Mouse (Mus musculus) embryonic facial prominence, embryonic 11.5 days (tissue): ENCODE measurements around the gene Wnt2b. TPM values are rescaled to one million over a fixed set of nuclear protein-coding genes. Genes with fewer than 3 reads are reported as not detected.

Experiments used
- ATAC-seq: fragments of 200-750 bp; cut with Nextera tagmentation; replicated peaks from 2 replicates; pipeline ENCODE4 v1.8.0; 2017; ENCODE audit warnings: low read depth; ENCODE audit not compliant: insufficient number of reproducible peaks, low FRiP score, low TSS enrichment
- DNase-seq: peaks from one replicate; pipeline ENCODE4 v3.0.0-alpha.2; 2015; ENCODE audit warnings: low spot score
- H3K27ac ChIP-seq: fragments of 300-500 bp; sonication (generic); replicated peaks from 2 replicates; pipeline ENCODE4 v1.5.1; 2014; ENCODE audit warnings: mild to moderate bottlenecking, low read depth, low read length, control low read depth
- H3K27me3 ChIP-seq: fragments of 300-500 bp; sonication (generic); 2 replicates; pipeline ENCODE4 v1.6.1; 2014; ENCODE audit warnings: mild to moderate bottlenecking, low read length, moderate library complexity, mixed read lengths; ENCODE audit not compliant: control insufficient read depth, insufficient read depth
- H3K36me3 ChIP-seq: fragments of 300-500 bp; sonication (generic); replicated peaks from 2 replicates; pipeline ENCODE4 v1.6.1; 2014; ENCODE audit warnings: low read depth, mild to moderate bottlenecking, low read length, moderate library complexity, mixed read lengths; ENCODE audit not compliant: control insufficient read depth, insufficient read depth
- H3K4me1 ChIP-seq: fragments of 300-500 bp; sonication (generic); 2 replicates; pipeline ENCODE4 v1.6.1; 2014; ENCODE audit warnings: low read length, mixed read lengths; ENCODE audit not compliant: control insufficient read depth, insufficient read depth
- H3K4me2 ChIP-seq: fragments of 300-500 bp; sonication (generic); 2 replicates; pipeline ENCODE4 v1.6.1; 2014; ENCODE audit warnings: low read depth, mild to moderate bottlenecking, control low read depth, low read length, moderate library complexity
- H3K4me3 ChIP-seq: fragments of 300-500 bp; sonication (generic); 2 replicates; pipeline ENCODE4 v1.5.1; 2014; ENCODE audit warnings: low read depth, low read length, control low read depth
- H3K9ac ChIP-seq: fragments of 300-500 bp; sonication (generic); replicated peaks from 2 replicates; pipeline ENCODE4 v1.6.1; 2014; ENCODE audit warnings: mild to moderate bottlenecking, control low read depth, low read length
- H3K9me3 ChIP-seq: fragments of 300-500 bp; sonication (generic); replicated peaks from 2 replicates; pipeline ENCODE4 v1.6.1; 2016; ENCODE audit warnings: mild to moderate bottlenecking, low read length, inconsistent platforms, mixed read lengths; ENCODE audit not compliant: control insufficient read depth
- WGBS: fragments of 180-500 bp; shearing (Covaris S2); extraction: QIAGEN DNeasy Blood & Tissue Kit; methylation state at CpG from one replicate; pipeline ENCODE4 v1.1.7; 2014; 5-methylcytosine and 5-hydroxymethylcytosine counted together
- polyA plus RNA-seq: library from polyadenylated mRNA; unstranded; fragments of >200 nt; fragmentation: Nextera tagmentation; extraction: Ambion mirVana; gene quantifications from 2 replicates; pipeline ENCODE4 v1.2.1, GENCODE M21; 2014

Wnt2b gene
- polyA plus RNA-seq, 1 experiment from 2014 or later, result 0.87 TPM

- H3K27ac ChIP-seq, result no peak overlapping the region
- 0 out of 2 replicates have a peak, but pooled peaks cover 3% of the 10 kb centered on the region for H3K4me1 ChIP-seq
- no peaks in the 10 kb centered on the region for H3K27me3 ChIP-seq
- 75% methylated on average over 9 of the region's 9 CpGs for WGBS
- no peak overlapping the region for H3K4me2 ChIP-seq
- no peaks in the 10 kb centered on the region for H3K36me3 ChIP-seq
- DNase-seq, result no peak
- ATAC-seq, result no peak
- H3K4me3 ChIP-seq, result no peak overlapping the region
- H3K9me3 ChIP-seq, result no peaks in the 10 kb centered on the region
- H3K9ac ChIP-seq, result no peak overlapping the region
Measured at GRCm38 (mm10) chr3:104944894-104945293, 16.8 kb downstream of the Wnt2b start.

DNA sequence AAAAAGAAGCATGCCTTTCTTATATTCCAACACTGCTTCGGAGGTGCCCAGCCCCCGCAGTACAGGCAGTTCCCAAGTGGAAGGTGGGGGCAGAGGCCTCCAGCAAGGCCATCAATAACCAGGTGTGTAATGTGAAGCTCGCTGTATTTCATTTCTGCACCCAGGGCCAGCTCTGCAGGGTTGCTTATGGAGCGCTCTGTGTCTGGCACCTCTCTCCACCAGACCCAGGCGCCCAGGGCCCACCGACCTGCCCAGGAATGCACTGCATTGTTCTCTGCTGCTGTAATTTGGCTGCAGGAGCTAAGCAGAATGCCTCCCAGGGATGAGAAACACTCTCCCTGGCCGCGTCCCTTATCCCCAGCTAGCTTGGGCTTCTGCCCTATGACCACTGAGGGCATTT is 18.4 kb downstream of the Wnt2b start:
- no peak overlapping the region for H3K27ac ChIP-seq
- no peaks in the 10 kb centered on the region for H3K27me3 ChIP-seq
- WGBS, result 41% methylated on average over 8 of the region's 8 CpGs
- H3K4me2 ChIP-seq, result no peak overlapping the region
- H3K36me3 ChIP-seq, result no peaks in the 10 kb centered on the region
- no peak overlapping the region for H3K4me3 ChIP-seq
- H3K9me3 ChIP-seq, result no peaks in the 10 kb centered on the region
- DNase-seq (no peak), ATAC-seq (0 out of 2 replicates have a peak, but pooled peaks have one; percentile 36)
- no peak overlapping the region for H3K9ac ChIP-seq
- H3K4me1 ChIP-seq, result 0 out of 2 replicates have a peak, but pooled peaks cover 3% of the 10 kb centered on the region

GRCm38 (mm10) chr3:104942682-104943081 is 19.0 kb downstream of the Wnt2b start:
- Histone ChIP-seq H3K36me3 (no peaks in the 10 kb centered on the region), H3K4me3 (no peak overlapping the region)
- 48% methylated on average over 5 of the region's 5 CpGs for WGBS

GRCm38 (mm10) chr3:104940691-104941090 is 21.0 kb downstream of the Wnt2b start:
- WGBS, result 47% methylated on average over 6 of the region's 6 CpGs
- no peaks in the 10 kb centered on the region for H3K9me3 ChIP-seq
- no peak overlapping the region for H3K27ac ChIP-seq
- no peaks in the 10 kb centered on the region for H3K27me3 ChIP-seq
- H3K9ac ChIP-seq, result no peak overlapping the region
- DNase-seq (no peak), ATAC-seq (no peak)
- H3K4me2 ChIP-seq, result no peak overlapping the region
- H3K4me3 ChIP-seq, result no peak overlapping the region
- H3K4me1 ChIP-seq, result 0 out of 2 replicates have a peak, but pooled peaks cover 3% of the 10 kb centered on the region
- no peaks in the 10 kb centered on the region for H3K36me3 ChIP-seq

More at GRCm38 (mm10) chr3:104942682-104943081, 19.0 kb downstream of the Wnt2b start:
- Histone ChIP-seq H3K27ac (no peak overlapping the region), H3K4me1 (0 out of 2 replicates have a peak, but pooled peaks cover 3% of the 10 kb centered on the region), H3K4me2 (no peak overlapping the region), H3K27me3 (no peaks in the 10 kb centered on the region), H3K9me3 (no peaks in the 10 kb centered on the region), H3K9ac (no peak overlapping the region)
- DNase-seq (no peak), ATAC-seq (no peak)

- 45% methylated on average over 4 of the region's 4 CpGs for WGBS
- Histone ChIP-seq H3K4me3 (no peak overlapping the region), H3K9me3 (no peaks in the 10 kb centered on the region), H3K27me3 (no peaks in the 10 kb centered on the region), H3K9ac (no peak overlapping the region; the same call in 1 of the 2 replicates), H3K4me1 (0 out of 2 replicates have a peak, but pooled peaks cover under 1% of the 10 kb centered on the region), H3K36me3 (no peaks in the 10 kb centered on the region), H3K4me2 (no peak overlapping the region), H3K27ac (no peak overlapping the region)
- DNase-seq (peak; percentile 14), ATAC-seq (no peak)
Measured at GRCm38 (mm10) chr3:104938327-104938726, 23.4 kb downstream of the Wnt2b start.

DNA sequence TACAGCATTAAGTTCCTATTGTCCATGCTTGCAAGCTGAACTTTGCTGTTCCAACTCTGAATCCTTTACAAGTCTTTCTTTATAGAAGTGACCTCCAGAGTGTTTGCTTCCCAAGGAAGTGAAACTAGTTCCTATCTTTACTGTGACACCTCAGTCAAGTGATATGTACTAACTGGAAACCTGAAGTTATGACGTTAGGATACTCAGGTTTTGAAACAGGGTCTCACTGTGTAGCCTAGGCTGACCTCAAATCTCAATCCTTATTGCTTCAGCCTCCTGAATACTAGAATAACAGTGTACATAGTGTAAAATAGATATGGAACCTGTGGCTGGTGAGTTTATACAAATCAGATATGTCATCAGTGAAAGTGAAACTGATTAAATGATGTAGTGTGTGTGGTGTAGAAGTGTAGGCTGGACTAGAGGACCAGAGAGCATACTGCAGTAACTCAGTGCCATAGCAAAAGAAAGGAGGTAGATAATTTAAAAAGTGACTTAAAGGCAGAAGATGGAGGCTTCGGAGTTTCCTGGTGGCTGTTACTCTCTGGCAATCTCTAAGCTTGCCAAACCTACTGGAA is 23.9 kb downstream of the Wnt2b start:
- H3K27me3 ChIP-seq, result no peaks in the 10 kb centered on the region
- no peak for DNase-seq
- no peak overlapping the region for H3K27ac ChIP-seq
- H3K4me1 ChIP-seq, result no peaks in the 10 kb centered on the region
- no peaks in the 10 kb centered on the region for H3K9me3 ChIP-seq
- H3K4me3 ChIP-seq, result no peak overlapping the region
- 88% methylated on average over 2 of the region's 2 CpGs for WGBS
- no peaks in the 10 kb centered on the region for H3K36me3 ChIP-seq
- no peak overlapping the region for H3K4me2 ChIP-seq
- H3K9ac ChIP-seq, result no peak overlapping the region
- no peak for ATAC-seq

DNA sequence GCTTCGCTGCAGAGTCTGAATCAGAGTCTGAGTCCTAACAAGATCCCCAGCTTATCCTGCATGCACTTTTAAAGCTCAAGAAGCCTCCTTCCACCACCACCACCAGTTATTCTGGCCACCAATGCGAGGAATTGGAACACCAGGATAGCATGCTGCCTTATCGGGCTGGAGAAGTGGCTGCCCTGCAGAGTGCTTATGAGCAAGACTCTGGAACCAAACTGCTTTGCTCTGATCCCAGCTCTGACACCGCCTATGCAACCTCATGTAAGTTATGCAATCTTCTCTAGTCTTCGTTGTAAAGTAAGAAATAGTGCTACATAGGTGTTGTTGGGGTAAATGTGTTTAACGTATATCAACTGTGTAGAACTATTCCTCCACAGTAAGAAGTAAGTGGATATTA is 32.3 kb downstream of the Wnt2b start:
- Histone ChIP-seq H3K9ac (no peak overlapping the region), H3K27ac (no peak overlapping the region), H3K9me3 (no peaks in the 10 kb centered on the region), H3K4me2 (no peak overlapping the region), H3K4me1 (no peaks in the 10 kb centered on the region), H3K4me3 (no peak overlapping the region), H3K36me3 (no peaks in the 10 kb centered on the region; the same call in none of the 2 replicates), H3K27me3 (no peaks in the 10 kb centered on the region)
- ATAC-seq, result no peak
- DNase-seq, result no peak
- 94% methylated on average over 6 of the region's 6 CpGs for WGBS

- H3K9me3 ChIP-seq, result no peaks in the 10 kb centered on the region
- ATAC-seq (no peak), DNase-seq (no peak)
- no peak overlapping the region for H3K27ac ChIP-seq
- no peak overlapping the region for H3K4me3 ChIP-seq
- no peak overlapping the region for H3K9ac ChIP-seq
- no peaks in the 10 kb centered on the region for H3K36me3 ChIP-seq
- 43% methylated on average over 3 of the region's 3 CpGs for WGBS
- H3K4me2 ChIP-seq, result no peak overlapping the region
- no peaks in the 10 kb centered on the region for H3K27me3 ChIP-seq
- H3K4me1 ChIP-seq, result no peaks in the 10 kb centered on the region
Measured at GRCm38 (mm10) chr3:104914986-104915385, 46.7 kb downstream of the Wnt2b start.
